Mouse (Mus musculus) heart, postnatal 0 days (tissue): ENCODE data around the gene Actl7a.

ENCODE experiments used
- CTCF ChIP-seq: IDR thresholded peaks from 2 replicates; pipeline ENCODE4 v1.5.1; 2016; ENCODE audit warnings: antibody characterized with exemption, control low read depth, low read depth
- EP300 ChIP-seq: IDR thresholded peaks from 2 replicates; pipeline ENCODE4 v1.6.1; 2016; ENCODE audit warnings: antibody characterized with exemption, low read depth

- TF ChIP-seq CTCF (peak; percentile 38), EP300 (no peak)
Measured at GRCm38 (mm10) chr4:56725839-56726238, 17.4 kb upstream of the Actl7a start.
